Mouse (Mus musculus): ENCODE results near the gene Btnl6.
"Not testable (repeated sequence)": the region's sequence is repeated elsewhere in the genome, so short reads cannot be mapped to it uniquely, and the experiment has no call there.

Gene Btnl6

DNA sequence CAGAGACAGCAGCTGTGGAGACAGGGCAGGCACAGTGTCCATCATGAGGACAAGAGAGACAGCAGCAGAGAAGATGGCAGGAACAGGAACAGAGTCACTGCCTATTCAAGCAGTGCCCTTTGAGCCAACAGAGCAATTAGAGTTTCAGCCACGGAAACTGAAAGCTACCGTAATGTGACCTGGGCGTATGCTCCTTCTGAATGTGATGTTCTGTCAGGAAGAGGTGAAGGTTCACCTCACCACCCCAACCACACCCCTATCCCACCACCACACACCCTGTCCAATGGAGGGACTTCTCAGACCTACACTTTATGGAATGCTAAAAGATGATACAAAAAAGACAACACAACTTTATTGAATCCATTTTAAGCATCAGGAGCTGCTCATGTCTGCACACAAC lies 19.8 kb downstream of the Btnl6 start:
- not testable (repeated sequence) for DNase-seq (ENCODE audit: low read depth, low spot score)

DNA sequence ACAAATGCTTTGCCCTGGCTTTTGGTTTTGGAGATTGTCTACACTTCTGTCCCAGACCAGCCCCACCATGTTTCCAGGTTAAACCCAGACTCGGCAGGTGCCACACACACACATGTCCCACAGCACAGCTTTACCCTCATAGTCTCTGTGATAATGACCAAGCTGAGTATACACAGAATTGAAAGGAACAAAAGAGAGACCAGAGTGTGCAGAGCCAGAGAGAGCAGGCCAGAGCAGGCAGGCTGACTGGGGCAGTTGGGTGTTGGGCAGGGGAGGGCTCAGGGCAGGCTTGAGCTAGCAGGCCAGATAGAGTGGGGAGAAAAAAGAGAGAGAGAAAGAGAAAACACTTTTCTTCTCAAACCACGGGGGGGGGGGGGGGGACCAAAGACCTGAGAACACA lies 20.6 kb downstream of the Btnl6 start:
- no peak for DNase-seq (ENCODE audit: low read depth, low spot score)

DNA sequence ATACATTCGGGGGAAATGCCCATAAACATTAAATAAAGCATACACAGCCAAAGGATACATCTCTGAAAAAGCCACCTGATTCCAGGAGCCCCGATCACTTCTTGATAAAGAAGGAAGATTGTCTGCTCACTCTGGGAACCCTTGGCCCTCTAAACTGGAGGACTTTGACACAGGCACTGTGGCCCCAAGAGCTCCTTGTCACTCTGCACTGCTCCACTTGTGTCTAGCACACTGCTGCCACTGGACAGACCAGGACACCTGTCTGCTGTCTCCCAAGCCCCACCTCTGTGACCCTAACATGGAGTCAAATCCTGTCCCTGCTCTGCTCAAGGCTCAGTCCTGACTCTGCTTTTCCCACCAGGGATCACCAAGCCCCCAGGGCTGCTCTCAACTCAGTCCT lies 22.0 kb downstream of the Btnl6 start:
- DNase-seq (ENCODE audit: low read depth, low spot score): not testable (repeated sequence)

DNA sequence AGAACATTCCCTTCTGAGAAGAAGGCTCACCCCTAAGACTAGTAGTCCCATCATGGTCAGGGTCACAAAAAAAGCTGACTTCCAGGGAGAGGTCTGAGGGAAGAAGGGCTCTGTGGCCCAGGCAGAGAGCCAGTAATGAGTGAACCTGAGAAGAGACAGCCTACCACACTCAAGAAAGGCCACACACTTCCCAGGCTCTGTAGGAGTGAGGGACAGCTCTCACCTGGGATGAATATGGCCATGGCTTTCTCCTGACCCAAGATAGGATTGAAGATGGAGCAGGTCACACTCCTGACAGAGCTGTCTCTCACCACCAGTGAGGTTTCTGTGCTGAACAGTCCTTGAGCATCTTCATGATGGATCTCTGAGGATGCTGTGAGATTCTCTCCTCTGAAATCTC lies 24.4 kb downstream of the Btnl6 start:
- no peak for DNase-seq (ENCODE audit: low read depth, low spot score)

GRCm38 (mm10) chr17:34477238-34478013 lies 39.7 kb downstream of the Btnl6 start, which contains the start of gene Btnl4:
Btnl4 (minus strand) TSS chr17:34477318.
- DNase-seq (ENCODE audit: low read depth, low spot score): not testable (repeated sequence)

GRCm38 (mm10) chr17:34476427-34476826 lies 40.7 kb downstream of the Btnl6 start:
- no peak for DNase-seq (ENCODE audit: low read depth, low spot score)

DNA sequence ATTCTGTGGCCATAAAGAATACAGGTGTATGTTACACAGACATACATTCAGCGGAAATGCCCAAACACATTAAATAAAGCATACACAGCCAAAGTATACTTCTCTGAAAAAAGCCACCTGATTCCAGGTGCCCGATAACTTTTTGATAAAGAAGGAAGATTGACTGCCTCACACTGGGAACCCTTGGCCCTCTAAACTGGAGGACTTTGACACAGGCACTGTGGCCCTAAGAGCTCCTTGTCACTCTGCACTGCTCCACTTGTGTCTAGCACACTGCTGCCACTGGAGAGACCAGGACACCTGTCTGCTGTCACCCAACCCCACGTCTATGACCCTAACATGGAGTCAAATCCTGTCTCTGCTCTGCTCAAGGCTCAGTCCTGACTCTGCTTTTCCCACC lies 42.1 kb downstream of the Btnl6 start:
- DNase-seq (ENCODE audit: low read depth, low spot score): no peak

DNA sequence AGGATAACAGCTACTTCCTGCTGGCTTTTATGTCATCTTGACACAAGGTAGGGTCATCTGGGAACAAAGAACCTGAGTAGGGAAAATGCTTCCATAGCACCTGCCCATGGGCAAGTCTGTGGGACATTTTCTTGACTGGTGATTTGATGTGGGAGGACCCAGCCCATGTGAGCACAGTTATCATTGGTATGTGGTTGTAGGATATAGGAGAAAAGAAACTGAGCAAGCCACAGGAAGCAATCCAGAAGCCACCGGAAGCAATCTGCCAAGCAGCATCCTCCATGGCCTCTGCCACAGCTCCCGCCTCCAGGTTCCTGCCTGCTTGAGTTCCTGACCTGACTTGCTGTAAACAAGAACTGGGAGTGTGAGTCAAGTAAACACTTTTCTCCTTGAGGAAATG lies 46.7 kb downstream of the Btnl6 start:
- DNase-seq (ENCODE audit: low read depth, low spot score): no peak

DNA sequence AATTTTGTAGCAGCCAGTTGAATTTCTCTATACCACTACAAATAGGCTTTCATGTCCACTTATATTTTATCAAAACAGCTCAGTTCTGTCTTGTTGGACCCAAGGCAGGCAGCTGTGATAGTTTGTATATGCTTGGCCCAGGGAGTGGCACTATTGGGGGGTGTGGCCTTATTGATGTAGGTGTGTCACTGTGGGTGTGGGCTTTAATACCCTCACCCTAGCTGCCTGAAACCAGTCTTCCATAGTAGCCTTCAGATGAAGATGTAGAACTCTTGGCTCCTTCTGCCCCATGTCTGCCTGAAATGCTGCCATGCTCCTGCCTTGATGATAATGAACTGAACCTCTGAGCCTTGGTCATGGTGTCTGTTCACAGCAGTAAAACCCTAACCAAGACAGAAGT lies 51.2 kb downstream of the Btnl6 start:
- DNase-seq (ENCODE audit: low read depth, low spot score): not testable (repeated sequence)

- no peak for DNase-seq (ENCODE audit: low read depth, low spot score)
Measured at GRCm38 (mm10) chr17:34459255-34459654, 57.9 kb downstream of the Btnl6 start.
